Mouse (Mus musculus) heart, adult 2 months (tissue): Measurements from ENCODE around the gene Acpp.

Source experiments
- CTCF ChIP-seq: fragments of 200-600 bp; IDR thresholded peaks from 2 replicates; pipeline ENCODE4 v1.8.1; 2022; ENCODE audit warnings: antibody characterized with exemption, mild to moderate bottlenecking, moderate library complexity
- EP300 ChIP-seq: fragments of 200-500 bp; IDR thresholded peaks from 2 replicates; pipeline ENCODE4 v1.6.1; 2011; ENCODE audit warnings: low read depth, low read length, control low read depth; ENCODE audit not compliant: insufficient read depth
- POLR2A ChIP-seq: fragments of 200-500 bp; IDR thresholded peaks from 2 replicates; pipeline ENCODE4 v1.6.1; 2011; ENCODE audit warnings: mild to moderate bottlenecking, low read depth, low read length, control low read depth; ENCODE audit not compliant: insufficient read depth

GRCm38 (mm10) chr9:104260306-104260705 lies 77.2 kb downstream of the Acpp start:
- TF ChIP-seq EP300, result no peak
- no peak for TF ChIP-seq CTCF
- no peak for TF ChIP-seq POLR2A
